In genomic region chr4:106704416-106704815, GRCm38 (mm10) we compare ENCODE assay signal across 10 mouse cellular contexts. TPM values are rescaled to one million over a fixed set of nuclear protein-coding genes. Genes with fewer than 3 reads are reported as not detected.
DNase-seq lines count a peak whose midpoint lies in the region; ATAC-seq and TF ChIP-seq lines count a peak whose summit lies in the region.
"Had no signal": no experiment of that assay in that cellular context is flagged by ENCODE, and none has a peak within 500 bp of the region (broad histone marks: within the 10 kb centered on the region; RNA-seq: fewer than 3 reads in every experiment).

No protein-coding gene starts in this region.

- no peak for TF ChIP-seq CTCF in forebrain, postnatal 0 days (IDR thresholded peaks at IDR 0.05; ENCODE audit: low read depth)
- TF ChIP-seq CTCF in olfactory bulb, adult 2 months (IDR thresholded peaks at IDR 0.05; ENCODE audit: insufficient read depth, low read depth, low read length) = no peak

- H3K4me2 ChIP-seq in hindbrain, embryonic 11.5 days (replicated peaks; ENCODE audit: low read depth, low read length) = no peak overlapping the region
- H3K4me2 ChIP-seq in forebrain, postnatal 0 days (ENCODE audit: low read depth) = no peak overlapping the region
- H3K4me2 ChIP-seq: midbrain, embryonic 12.5 days had no signal

- no peak for ATAC-seq in hindbrain, embryonic 11.5 days (ENCODE audit: low FRiP score)
- peak; percentile 70 for ATAC-seq in forebrain, postnatal 0 days
- ATAC-seq in megakaryocyte progenitor cell, adult 5-6 weeks (replicated peaks; ENCODE audit: poor library complexity) = no peak

- 66% methylated on average over 11 of the region's 11 CpGs for WGBS in hindbrain, embryonic 10.5 days
- 73% methylated on average over 11 of the region's 11 CpGs for WGBS in hindbrain, embryonic 11.5 days
- 20% methylated on average over 11 of the region's 11 CpGs for WGBS in forebrain, postnatal 0 days
- 18% methylated on average over 11 of the region's 11 CpGs for WGBS in olfactory bulb, adult 2 months

- H3K9ac ChIP-seq in hindbrain, embryonic 11.5 days (ENCODE audit: low read depth, low read length) = no peak overlapping the region
- peak overlapping the region; percentile 22; the same call in 1 of the 2 replicates for H3K9ac ChIP-seq in forebrain, postnatal 0 days

- DNase-seq in hindbrain, embryonic 10.5 days (ENCODE audit: low spot score) = no peak
- DNase-seq in hindbrain, embryonic 11.5 days (ENCODE audit: low spot score) = no peak
- DNase-seq in forebrain, postnatal 0 days = peak; percentile 77
- DNase-seq in layer of hippocampus, adult 18-20 months (ENCODE audit: low spot score in 2 of 2) = peak; percentile 63 to 78
- DNase-seq in thymus, postnatal 25 days = no peak
- DNase-seq in urinary bladder, adult 2 months (ENCODE audit: low spot score) = no peak
- DNase-seq: heart, postnatal 4 days had no signal

- H3K4me3 ChIP-seq in hindbrain, embryonic 10.5 days = no peak overlapping the region
- no peak overlapping the region for H3K4me3 ChIP-seq in hindbrain, embryonic 11.5 days (ENCODE audit: low read depth, low read length)
- no peak overlapping the region for H3K4me3 ChIP-seq in forebrain, postnatal 0 days (ENCODE audit: low read depth, low read length)
- H3K4me3 ChIP-seq in olfactory bulb, adult 2 months (ENCODE audit: insufficient read depth, low read depth, low read length) = no peak overlapping the region
- H3K4me3 ChIP-seq: midbrain, embryonic 12.5 days had no signal

- peaks cover 18% of the 10 kb centered on the region; the same call in 1 of the 2 replicates for H3K27me3 ChIP-seq in hindbrain, embryonic 10.5 days (ENCODE audit: insufficient read depth, poor library complexity, severe bottlenecking)
- H3K27me3 ChIP-seq in hindbrain, embryonic 11.5 days (ENCODE audit: control insufficient read depth, insufficient read depth, low read length) = no peaks in the 10 kb centered on the region
- H3K27me3 ChIP-seq in forebrain, postnatal 0 days (ENCODE audit: insufficient read depth, low read length) = no peaks in the 10 kb centered on the region

- peak overlapping the region; percentile 76; the same call in 1 of the 2 replicates for H3K27ac ChIP-seq in hindbrain, embryonic 10.5 days
- no peak overlapping the region for H3K27ac ChIP-seq in hindbrain, embryonic 11.5 days (ENCODE audit: low read depth, low read length)
- peak overlapping the region; percentile 80 for H3K27ac ChIP-seq in forebrain, postnatal 0 days (ENCODE audit: low read depth, low read length)
- peak overlapping the region; percentile 61 for H3K27ac ChIP-seq in olfactory bulb, adult 2 months (ENCODE audit: insufficient read depth, low read depth, low read length)

- no peaks in the 10 kb centered on the region for H3K36me3 ChIP-seq in hindbrain, embryonic 10.5 days
- no peaks in the 10 kb centered on the region for H3K36me3 ChIP-seq in hindbrain, embryonic 11.5 days (ENCODE audit: control insufficient read depth, insufficient read depth, low read length)
- no peaks in the 10 kb centered on the region for H3K36me3 ChIP-seq in forebrain, postnatal 0 days (ENCODE audit: insufficient read depth)
- H3K36me3 ChIP-seq: midbrain, embryonic 12.5 days had no signal

- peaks cover 47% of the 10 kb centered on the region for H3K4me1 ChIP-seq in hindbrain, embryonic 10.5 days (replicated peaks)
- no peaks in the 10 kb centered on the region for H3K4me1 ChIP-seq in hindbrain, embryonic 11.5 days (replicated peaks; ENCODE audit: control insufficient read depth, insufficient read depth, low read length)
- peaks cover 36% of the 10 kb centered on the region for H3K4me1 ChIP-seq in forebrain, postnatal 0 days (ENCODE audit: insufficient read depth)
- peaks cover 45% of the 10 kb centered on the region for H3K4me1 ChIP-seq in olfactory bulb, adult 2 months (ENCODE audit: control insufficient read depth, insufficient read depth, low read length)

- TF ChIP-seq POLR2A in olfactory bulb, adult 2 months (IDR thresholded peaks at IDR 0.05; ENCODE audit: insufficient read depth, low read depth, low read length) = peak; percentile 31; the same call in 1 of the 2 replicates

- H3K9me3 ChIP-seq in hindbrain, embryonic 10.5 days = no peaks in the 10 kb centered on the region
- no peaks in the 10 kb centered on the region for H3K9me3 ChIP-seq in hindbrain, embryonic 11.5 days (ENCODE audit: control insufficient read depth, low read length)
- no peaks in the 10 kb centered on the region for H3K9me3 ChIP-seq in forebrain, postnatal 0 days (ENCODE audit: low read length)
- H3K9me3 ChIP-seq: midbrain, embryonic 12.5 days had no signal

RNA-seq across cellular contexts. Expression of gene Ttc4, which starts 25.7 kb away (rescaled TPM):
- 100 and 107 TPM in 2 replicates for polyA plus RNA-seq in hindbrain, embryonic 10.5 days (2016; fragmentation: Nextera tagmentation; extraction: Ambion mirVana)
- polyA plus RNA-seq in hindbrain, embryonic 11.5 days (2014; fragmentation: Nextera tagmentation; extraction: Ambion mirVana) = 78.5 and 95.4 TPM in 2 replicates
- 108 and 114 TPM in 2 replicates for total RNA-seq in forebrain, postnatal 0 days (2014; rRNA removed)
- polyA plus RNA-seq in forebrain, postnatal 0 days (2015; fragmentation: Nextera tagmentation; extraction: Ambion mirVana) = 78.2 and 89.1 TPM in 2 replicates
- total RNA-seq in layer of hippocampus, adult 18-20 months (2021) = 10 to 100 TPM; 43.1 to 46.4 TPM
- polyA plus RNA-seq in olfactory bulb, adult 2 months (2012; ENCODE audit: insufficient read depth, insufficient read length, low replicate concordance, missing spikeins) = not detected in 2 replicates
- total RNA-seq in megakaryocyte progenitor cell, adult 5-6 weeks (2015) = 32.2 and 42.5 TPM in 2 replicates
- 24.9 and 28.2 TPM in 2 replicates for total RNA-seq in megakaryocyte progenitor cell, adult 5-6 weeks (2017)
- 49.4 and 72.4 TPM in 2 replicates for polyA plus RNA-seq in urinary bladder, adult 2 months (2012; rRNA removed)

RNA-seq across cellular contexts. Expression of gene Mroh7, which starts 26.3 kb away (rescaled TPM):
- polyA plus RNA-seq in hindbrain, embryonic 10.5 days (2016; fragmentation: Nextera tagmentation; extraction: Ambion mirVana) = not detected in 2 replicates
- 0.25 TPM in 1 of 2 replicates, not detected in the other for polyA plus RNA-seq in hindbrain, embryonic 11.5 days (2014; fragmentation: Nextera tagmentation; extraction: Ambion mirVana)
- total RNA-seq in forebrain, postnatal 0 days (2014; rRNA removed) = 0.95 and 1.5 TPM in 2 replicates
- polyA plus RNA-seq in forebrain, postnatal 0 days (2015; fragmentation: Nextera tagmentation; extraction: Ambion mirVana) = 0.30 and 0.71 TPM in 2 replicates
- 1 to 10 TPM; 4.1 to 5.0 TPM for total RNA-seq in layer of hippocampus, adult 18-20 months (2021)
- not detected in 2 replicates for polyA plus RNA-seq in olfactory bulb, adult 2 months (2012; ENCODE audit: insufficient read depth, insufficient read length, low replicate concordance, missing spikeins)
- not detected in 2 replicates for total RNA-seq in megakaryocyte progenitor cell, adult 5-6 weeks (2015)
- total RNA-seq in megakaryocyte progenitor cell, adult 5-6 weeks (2017) = not detected in 2 replicates
- polyA plus RNA-seq in urinary bladder, adult 2 months (2012; rRNA removed) = 2.0 and 3.6 TPM in 2 replicates

RNA-seq across cellular contexts. Expression of gene Fam151a, which starts 29.3 kb away (rescaled TPM):
- polyA plus RNA-seq in hindbrain, embryonic 10.5 days (2016; fragmentation: Nextera tagmentation; extraction: Ambion mirVana) = not detected in 2 replicates
- polyA plus RNA-seq in hindbrain, embryonic 11.5 days (2014; fragmentation: Nextera tagmentation; extraction: Ambion mirVana) = not detected in 2 replicates
- total RNA-seq in forebrain, postnatal 0 days (2014; rRNA removed) = not detected in 2 replicates
- polyA plus RNA-seq in forebrain, postnatal 0 days (2015; fragmentation: Nextera tagmentation; extraction: Ambion mirVana) = not detected in 2 replicates
- total RNA-seq in layer of hippocampus, adult 18-20 months (2021) = not detected
- polyA plus RNA-seq in olfactory bulb, adult 2 months (2012; ENCODE audit: insufficient read depth, insufficient read length, low replicate concordance, missing spikeins) = not detected in 2 replicates
- not detected in 2 replicates for total RNA-seq in megakaryocyte progenitor cell, adult 5-6 weeks (2015)
- total RNA-seq in megakaryocyte progenitor cell, adult 5-6 weeks (2017) = not detected in 2 replicates
- polyA plus RNA-seq in urinary bladder, adult 2 months (2012; rRNA removed) = 0.61 and 0.81 TPM in 2 replicates
- polyA plus RNA-seq: midbrain, embryonic 12.5 days had no signal

RNA-seq across cellular contexts. Expression of gene Pars2, which starts 53.5 kb away (rescaled TPM):
- polyA plus RNA-seq in hindbrain, embryonic 10.5 days (2016; fragmentation: Nextera tagmentation; extraction: Ambion mirVana) = 16.5 and 17.9 TPM in 2 replicates
- 9.6 and 10.3 TPM in 2 replicates for polyA plus RNA-seq in hindbrain, embryonic 11.5 days (2014; fragmentation: Nextera tagmentation; extraction: Ambion mirVana)
- 13.2 and 13.6 TPM in 2 replicates for total RNA-seq in forebrain, postnatal 0 days (2014; rRNA removed)
- polyA plus RNA-seq in forebrain, postnatal 0 days (2015; fragmentation: Nextera tagmentation; extraction: Ambion mirVana) = 9.2 and 9.9 TPM in 2 replicates
- total RNA-seq in layer of hippocampus, adult 18-20 months (2021) = 1 to 10 TPM; 6.9 TPM
- polyA plus RNA-seq in olfactory bulb, adult 2 months (2012; ENCODE audit: insufficient read depth, insufficient read length, low replicate concordance, missing spikeins) = not detected in 2 replicates
- 3.7 and 6.6 TPM in 2 replicates for total RNA-seq in megakaryocyte progenitor cell, adult 5-6 weeks (2015)
- 7.7 and 8.8 TPM in 2 replicates for total RNA-seq in megakaryocyte progenitor cell, adult 5-6 weeks (2017)
- 9.3 and 12.1 TPM in 2 replicates for polyA plus RNA-seq in urinary bladder, adult 2 months (2012; rRNA removed)

Comparison
In these comparisons a context has a peak if more than half of its experiments do, and no peak if none do; other contexts are left out.
1. DNase-seq: peak in forebrain, postnatal 0 days (single experiment) and layer of hippocampus, adult 18-20 months (2 of 2); none in hindbrain, embryonic 10.5 days (single experiment), hindbrain, embryonic 11.5 days (single experiment), thymus, postnatal 25 days (single experiment) and urinary bladder, adult 2 months (single experiment).